Mouse (Mus musculus) ES-E14 (cell line): ENCODE data around the gene Zfp945. TPM values are rescaled to one million over a fixed set of nuclear protein-coding genes. Genes with fewer than 3 reads are reported as not detected.
"Not testable (repeated sequence)": the region's sequence is repeated elsewhere in the genome, so short reads cannot be mapped to it uniquely, and the experiment has no call there.

Experiments
- DNase-seq: peaks from one replicate; pipeline ENCODE4 v3.0.0-alpha.2; 2013; ENCODE audit warnings: low read depth, low spot score
- H3K27ac ChIP-seq: 2 replicates; pipeline ENCODE4 v1.5.1; 2012; ENCODE audit warnings: low read depth, mild to moderate bottlenecking, low read length, moderate library complexity, mixed read lengths; ENCODE audit not compliant: poor library complexity, insufficient read depth, severe bottlenecking
- H3K36me3 ChIP-seq: 2 replicates; pipeline ENCODE4 v1.6.1; 2012; ENCODE audit warnings: mild to moderate bottlenecking, low read length, moderate library complexity, mixed read lengths; ENCODE audit not compliant: control insufficient read depth, poor library complexity, insufficient read depth, severe bottlenecking
- H3K4me1 ChIP-seq, 2 experiments: fragments of 150-350 bp in 1 of 2; sonication (generic) in 1 of 2; 2 replicates each; pipeline ENCODE4 v1.6.1; 2012; ENCODE audit warnings: low read length in 2 of 2, mild to moderate bottlenecking in 1 of 2, mixed read lengths in 1 of 2; ENCODE audit not compliant: control insufficient read depth in 2 of 2, insufficient read depth in 2 of 2, poor library complexity in 1 of 2
- H3K4me3 ChIP-seq, 2 experiments: fragments of 150-350 bp in 1 of 2; sonication (generic) in 1 of 2; 2 replicates each; pipeline ENCODE4 v1.5.1; 2012; ENCODE audit warnings: low read length in 2 of 2, low read depth in 1 of 2, mild to moderate bottlenecking in 1 of 2, mixed read lengths in 1 of 2; ENCODE audit not compliant: insufficient read depth in 1 of 2, poor library complexity in 1 of 2, severe bottlenecking in 1 of 2
- H3K9ac ChIP-seq: 2 replicates; pipeline ENCODE4 v1.6.1; 2012; ENCODE audit warnings: low read depth, mild to moderate bottlenecking, low read length, mixed read lengths; ENCODE audit not compliant: poor library complexity, insufficient read depth, severe bottlenecking
- H3K9me3 ChIP-seq: fragments of 150-350 bp; sonication (generic); 2 replicates; pipeline ENCODE4 v1.6.1; 2012; ENCODE audit warnings: low read depth, mild to moderate bottlenecking, low read length; ENCODE audit not compliant: control insufficient read depth, insufficient read depth
- CHD2 ChIP-seq: IDR thresholded peaks from 2 replicates; pipeline ENCODE4 v1.6.1; 2014; ENCODE audit warnings: mild to moderate bottlenecking, low read depth, low read length, inconsistent platforms
- HCFC1 ChIP-seq: IDR thresholded peaks from 2 replicates; pipeline ENCODE4 v1.6.1; 2012; ENCODE audit warnings: low read length, inconsistent platforms, borderline replicate concordance; ENCODE audit not compliant: insufficient read depth
- MAFK ChIP-seq: IDR thresholded peaks from 2 replicates; pipeline ENCODE4 v1.6.1; 2014; ENCODE audit warnings: mild to moderate bottlenecking, low read depth, low read length, inconsistent platforms; ENCODE audit not compliant: insufficient read depth
- ZC3H11A ChIP-seq: IDR thresholded peaks from 2 replicates; pipeline ENCODE4 v1.6.1; 2012; ENCODE audit warnings: low read depth, mild to moderate bottlenecking, inconsistent platforms, low read length, borderline replicate concordance
- ZNF384 ChIP-seq: IDR thresholded peaks from 2 replicates; pipeline ENCODE4 v1.6.1; 2012; ENCODE audit warnings: low read depth, low read length, inconsistent platforms
- in situ Hi-C, 2 experiments: fragments of 600-800 bp; cut with MboI; formaldehyde crosslinking; loops; one replicate each; pipeline ENCODE4 v1.15.1; 2025; ENCODE audit warnings: low sequenced_read_pairs in 2 of 2, inconsistent platforms in 1 of 2; ENCODE audit not compliant: unreplicated experiment in 2 of 2
- total RNA-seq: library from RNA; depleted of rRNA; stranded (reverse); fragments of 300-350 nt; gene quantifications from 2 replicates; pipeline ENCODE4 v1.2.3, GENCODE M21; 2012

The Zfp945 gene
- total RNA-seq, 1 experiment, result 14.2 TPM

DNA sequence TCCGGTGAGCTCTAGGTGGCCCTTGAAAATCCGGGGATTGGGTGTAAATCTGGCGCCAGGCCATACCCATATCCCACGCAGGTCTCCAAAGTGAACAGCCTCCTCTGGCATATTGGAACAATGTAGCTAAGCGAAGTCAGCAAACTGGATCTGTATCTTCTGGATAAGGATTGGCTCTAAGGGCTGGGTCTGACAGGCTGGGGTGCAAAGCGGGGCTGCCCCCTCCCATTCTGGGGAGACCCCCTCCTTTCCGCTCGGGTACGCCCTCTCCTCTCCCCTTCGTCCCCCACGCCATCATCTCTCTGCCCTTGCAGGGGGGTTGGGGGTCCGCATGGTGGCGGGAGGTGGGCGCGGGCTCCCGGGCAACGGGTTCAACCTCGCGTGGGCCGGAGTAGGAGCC lies 9.4 kb upstream of the Zfp945 start:
- no peaks in the 10 kb centered on the region for H3K9me3 ChIP-seq
- H3K4me3 ChIP-seq, result peak overlapping the region; percentile 74 to 78
- peak; percentile 60 for DNase-seq
- TF ChIP-seq HCFC1, result no peak
- no peak for TF ChIP-seq MAFK
- TF ChIP-seq ZC3H11A, result no peak
- no peak for TF ChIP-seq ZNF384
- TF ChIP-seq CHD2, result no peak
- peak overlapping the region; percentile 95 for H3K9ac ChIP-seq
- H3K36me3 ChIP-seq, result no peaks in the 10 kb centered on the region
- H3K4me1 ChIP-seq, result peaks cover 0 to 2% of the 10 kb centered on the region in 2 experiments; a peak in 1 of 4 replicates
- in situ Hi-C loops, result no loop called here
- peak overlapping the region; percentile 99 for H3K27ac ChIP-seq

DNA sequence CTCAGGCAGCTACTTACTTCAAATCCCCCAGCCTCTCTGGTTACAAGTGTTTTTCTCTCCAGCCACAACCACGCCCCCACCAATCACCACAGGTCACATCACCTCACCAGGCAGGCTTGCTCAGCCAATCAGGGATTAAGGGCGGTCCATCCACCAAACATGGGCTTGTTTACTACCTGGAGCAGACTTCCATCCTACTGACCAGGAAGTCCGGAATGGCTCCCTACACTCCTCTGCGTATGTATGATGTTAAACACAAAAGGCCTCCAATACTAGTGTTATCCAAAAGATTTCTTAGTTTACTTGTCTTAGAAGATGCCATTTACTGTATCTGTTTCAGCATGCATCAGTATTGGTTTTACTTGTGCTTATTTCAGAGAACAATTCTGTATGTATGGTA lies 8.6 kb upstream of the Zfp945 start:
- H3K27ac ChIP-seq, result peak overlapping the region; percentile 99; the same call in 1 of the 2 replicates
- peak overlapping the region; percentile 48 to 78 for H3K4me3 ChIP-seq
- H3K36me3 ChIP-seq, H3K9ac ChIP-seq, in situ Hi-C loops, H3K9me3 ChIP-seq, H3K4me1 ChIP-seq: not testable (repeated sequence)
- DNase-seq, result peak; percentile 13

- Histone ChIP-seq H3K36me3 (0 out of 2 replicates have a peak, but pooled peaks cover 3% of the 10 kb centered on the region), H3K9ac (peak overlapping the region; percentile 86), H3K4me3 (peak overlapping the region; percentile 84 to 96), H3K27ac (no peak overlapping the region), H3K9me3 (no peaks in the 10 kb centered on the region), H3K4me1 (no peaks in the 10 kb centered on the region)
- in situ Hi-C loops, result no loop called here
- peak; percentile 12 for DNase-seq
- TF ChIP-seq MAFK (no peak), HCFC1 (no peak), ZC3H11A (no peak), CHD2 (no peak), ZNF384 (no peak)
Observed at GRCm38 (mm10) chr17:22866421-22866844, 501 bp downstream of the Zfp945 start.

DNA sequence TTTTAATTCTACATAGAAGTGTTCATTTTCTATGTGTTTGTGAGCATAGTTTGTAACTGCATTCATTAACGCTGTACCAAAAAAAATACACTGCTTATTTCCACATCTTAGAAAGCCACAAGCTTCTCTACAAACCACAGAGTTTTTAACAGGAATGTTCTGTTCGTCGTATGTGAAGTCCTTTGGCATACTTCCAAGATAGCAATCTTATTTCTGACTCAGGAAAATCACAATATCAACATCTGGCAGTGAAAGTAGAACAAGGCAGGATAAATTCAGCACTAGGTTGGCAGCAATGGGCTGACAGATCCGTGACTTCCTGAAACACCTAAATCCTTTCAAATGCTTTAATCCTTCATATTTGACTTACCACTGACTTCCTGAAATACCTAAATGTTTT lies 45.8 kb downstream of the Zfp945 start:
- DNase-seq, result no peak
- no peak for TF ChIP-seq ZNF384
- TF ChIP-seq ZC3H11A, result no peak
- TF ChIP-seq MAFK, result no peak
- TF ChIP-seq HCFC1, result no peak
- no peak for TF ChIP-seq CHD2
- Histone ChIP-seq H3K4me1 (no peaks in the 10 kb centered on the region; a peak in 1 of 4 replicates), H3K27ac (no peak overlapping the region), H3K9ac (no peak overlapping the region), H3K9me3 (no peaks in the 10 kb centered on the region), H3K4me3 (no peak overlapping the region), H3K36me3 (no peaks in the 10 kb centered on the region)
- in situ Hi-C loops, result no loop called here

DNA sequence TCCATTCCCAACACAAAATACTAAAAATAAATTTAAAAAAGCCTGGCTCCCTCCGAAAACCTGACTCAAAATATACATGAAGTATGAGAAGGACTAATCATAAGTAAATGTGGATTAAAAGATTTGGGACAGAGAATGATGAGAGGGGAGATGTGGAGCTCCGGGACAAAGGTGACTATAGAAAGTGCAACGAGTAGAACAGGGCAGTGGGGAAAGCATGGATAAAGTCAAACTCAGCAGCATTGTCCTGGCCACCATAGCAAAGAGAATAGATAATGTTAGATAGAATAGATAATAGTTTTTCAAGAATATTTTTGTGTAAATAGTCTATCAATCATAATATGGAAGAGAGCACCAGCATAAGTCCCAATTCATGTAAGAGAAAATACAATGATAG lies 48.7 kb downstream of the Zfp945 start:
- H3K9ac ChIP-seq, result no peak overlapping the region
- H3K27ac ChIP-seq, result no peak overlapping the region
- no peak overlapping the region; a peak in 1 of 4 replicates for H3K4me3 ChIP-seq
- TF ChIP-seq ZNF384 (no peak), CHD2 (no peak), ZC3H11A (no peak), MAFK (no peak), HCFC1 (no peak)
- H3K9me3 ChIP-seq, result no peaks in the 10 kb centered on the region
- H3K4me1 ChIP-seq, result no peaks in the 10 kb centered on the region; a peak in 1 of 4 replicates
- no peaks in the 10 kb centered on the region for H3K36me3 ChIP-seq
- in situ Hi-C loops, result no loop called here
- no peak for DNase-seq
